Mouse (Mus musculus) CH12.LX (cell line): ENCODE data around the gene AI464131.

Source experiments
- CTCF ChIP-seq, 2 experiments: IDR thresholded peaks in 1 of 2; conservative IDR thresholded peaks in 1 of 2; 2 replicates each; pipeline ENCODE4 v1.5.1; 2011 to 2012; ENCODE audit warnings: low read depth in 2 of 2, low read length in 2 of 2, improper control_type of control experiment in 1 of 2, inconsistent platforms in 1 of 2, mild to moderate bottlenecking in 1 of 2, moderate library complexity in 1 of 2
- IRF4 ChIP-seq: IDR thresholded peaks from 2 replicates; pipeline ENCODE4 v1.6.1; 2014; ENCODE audit warnings: low read depth, mild to moderate bottlenecking, inconsistent platforms, low read length, improper control_type of control experiment
- MEF2A ChIP-seq: IDR thresholded peaks from 2 replicates; pipeline ENCODE4 v1.6.1; 2014; ENCODE audit warnings: low read depth, mild to moderate bottlenecking, inconsistent platforms, low read length, improper control_type of control experiment, borderline replicate concordance
- NELFE ChIP-seq: IDR thresholded peaks from 2 replicates; pipeline ENCODE4 v1.6.1; 2011; ENCODE audit warnings: low read depth, low read length, improper control_type of control experiment
- POLR2A ChIP-seq: IDR thresholded peaks from 2 replicates; pipeline ENCODE4 v1.6.1; 2011; ENCODE audit warnings: low read depth, mild to moderate bottlenecking, improper control_type of control experiment, low read length
- POLR2AphosphoS2 ChIP-seq: IDR thresholded peaks from 2 replicates; pipeline ENCODE4 v1.6.1; 2011; ENCODE audit warnings: low read depth, low read length, improper control_type of control experiment
- RAD21 ChIP-seq: IDR thresholded peaks from 2 replicates; pipeline ENCODE4 v1.6.1; 2011; ENCODE audit warnings: low read depth, mild to moderate bottlenecking, low read length, improper control_type of control experiment, moderate library complexity
- ZC3H11A ChIP-seq: IDR thresholded peaks from 2 replicates; pipeline ENCODE4 v1.6.1; 2012; ENCODE audit warnings: low read depth, mild to moderate bottlenecking, inconsistent platforms, low read length, improper control_type of control experiment

- TF ChIP-seq RAD21 (no peak), CTCF (conservative IDR thresholded peaks at IDR 0.05 in 1 of 2, IDR thresholded peaks at IDR 0.05 in 1 of 2; ENCODE audit: low read depth in 2 of 2, low read length in 2 of 2) (no peak), POLR2A (no peak), POLR2AphosphoS2 (no peak), IRF4 (no peak), NELFE (no peak), MEF2A (no peak), ZC3H11A (no peak)
Measured at GRCm38 (mm10) chr4:41447595-41447994, 55.3 kb downstream of the AI464131 start.
